Mouse (Mus musculus): ENCODE data around the gene Mxd1.
A peak's percentile ranks its signal among the peaks of the same experiment; 100 is the strongest.

Mxd1 gene

GRCm38 (mm10) chr6:86599951-86600414 lies 69.0 kb downstream of the Mxd1 start:
- peak; percentile 55 for DNase-seq (ENCODE audit: low read depth, low spot score)

- DNase-seq (ENCODE audit: low read depth, low spot score) = peak; percentile 84
Observed at GRCm38 (mm10) chr6:86599197-86599596, 69.8 kb downstream of the Mxd1 start.

GRCm38 (mm10) chr6:86598742-86599193 lies 70.2 kb downstream of the Mxd1 start:
- no peak for DNase-seq (ENCODE audit: low read depth, low spot score)

Measured in c-Kit-negative CD71-positive TER-119-positive erythroid progenitor cells, embryonic 14.5 days (primary cell).